Mouse (Mus musculus): ENCODE measurements around the gene Lrp4.

Gene Lrp4

GRCm38 (mm10) chr2:91457259-91457655, at the start of gene Lrp4:
Gene Lrp4 (plus strand): TSS chr2:91457511.
- peak; percentile 82 to 90 for DNase-seq

- no peak for DNase-seq
These were observed 49.3 kb upstream of the Lrp4 start for GRCm38 (mm10) chr2:91408031-91408430.

DNA sequence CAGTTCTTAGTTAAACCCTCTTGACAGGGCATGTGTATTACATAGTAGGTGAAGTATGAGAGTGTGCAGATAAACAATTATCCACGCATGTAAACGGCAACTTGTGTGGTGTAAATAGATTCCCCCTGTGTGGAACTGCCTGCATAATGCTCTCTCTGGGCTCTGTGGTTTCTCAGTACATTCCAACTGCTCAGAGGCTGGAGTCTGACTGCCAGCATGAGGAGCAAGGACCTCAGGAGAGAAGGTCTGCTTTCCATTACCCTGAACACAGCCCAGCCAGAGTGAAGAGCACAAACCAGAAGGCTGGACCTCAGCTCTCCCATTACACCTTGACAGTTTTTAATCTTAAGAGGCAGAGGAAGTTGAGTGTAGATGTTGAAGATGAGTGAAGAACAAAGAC, 45.8 kb upstream of the Lrp4 start:
- DNase-seq = no peak

DNA sequence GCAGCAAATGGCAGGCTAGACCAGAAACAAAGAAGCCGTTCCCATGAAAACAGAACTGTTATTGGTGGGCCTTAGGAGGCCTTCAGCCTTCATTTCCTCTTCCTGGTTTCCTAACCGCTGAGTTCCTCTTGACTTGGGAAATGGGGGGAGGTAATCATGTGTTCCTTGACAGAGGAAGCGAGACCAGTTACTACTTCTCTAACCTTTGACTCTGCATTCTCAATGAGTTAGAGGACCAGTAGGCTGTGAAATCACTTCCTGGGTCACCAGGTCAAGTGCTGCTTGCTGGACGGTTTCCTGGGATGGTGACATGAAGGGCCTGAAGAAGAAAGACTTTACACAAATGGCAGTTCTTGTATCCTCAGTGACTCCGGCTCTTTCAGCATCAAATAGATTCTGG, 45.0 kb upstream of the Lrp4 start:
- peak; percentile 64 to 65 for DNase-seq

DNA sequence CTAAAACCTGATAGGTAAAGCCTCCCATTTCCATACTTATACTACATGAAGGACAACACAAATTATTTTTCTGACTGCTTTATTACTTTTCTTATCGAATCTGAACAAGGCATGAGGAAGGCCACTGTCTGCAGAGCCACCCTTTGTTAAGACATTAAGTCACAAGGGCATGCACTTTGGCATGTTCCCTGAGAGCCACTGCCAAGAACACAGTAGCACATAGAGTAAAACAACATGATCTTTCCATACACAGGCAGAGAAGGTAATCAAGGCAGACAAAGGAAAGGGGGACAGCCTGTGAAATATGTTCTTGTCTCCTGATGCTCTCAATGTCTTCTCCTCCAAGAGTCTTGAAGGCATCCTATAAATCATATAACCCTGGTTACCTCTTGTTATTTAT, 43.5 kb upstream of the Lrp4 start:
- no peak for DNase-seq

DNA sequence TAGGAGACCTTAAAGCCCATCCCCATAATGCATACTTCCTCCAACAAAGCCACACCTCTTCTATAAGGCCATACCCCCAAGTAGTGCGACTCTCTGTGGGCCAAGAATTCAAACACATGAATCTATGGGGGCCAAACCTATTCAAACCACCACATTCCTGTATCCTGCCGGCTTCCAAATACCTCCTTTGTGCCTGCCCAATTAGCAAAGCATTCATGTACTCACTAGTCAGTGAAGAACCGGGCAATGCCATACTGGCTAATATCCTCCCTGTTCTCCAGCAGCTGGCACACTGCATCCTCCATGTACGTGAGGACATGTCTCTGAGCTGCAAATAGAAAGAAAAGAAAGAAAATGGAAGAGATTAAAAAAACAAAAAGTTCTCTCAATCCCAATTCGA, 35.7 kb upstream of the Lrp4 start:
- DNase-seq = no peak

GRCm38 (mm10) chr2:91424061-91424720, 33.1 kb upstream of the Lrp4 start:
- DNase-seq = no peak

DNA sequence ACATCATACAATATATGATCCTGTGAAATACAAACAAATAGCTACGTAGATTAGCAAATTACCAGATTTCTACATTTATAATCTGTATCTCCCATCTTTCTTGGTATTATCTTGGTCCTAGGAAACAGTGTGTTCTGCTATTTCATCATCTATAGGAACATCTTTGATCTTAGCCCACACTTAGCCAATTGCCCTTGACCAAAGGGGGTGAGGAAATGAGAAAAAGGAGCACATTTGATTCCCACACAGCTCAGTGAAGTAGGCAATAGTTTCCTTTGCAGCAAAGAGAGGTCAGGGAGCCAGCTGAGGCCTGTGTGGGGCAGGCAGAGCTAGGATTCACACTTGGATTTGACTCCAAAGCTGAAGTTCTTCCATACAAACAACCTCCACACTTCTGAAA, 31.0 kb upstream of the Lrp4 start:
- no peak for DNase-seq

DNA sequence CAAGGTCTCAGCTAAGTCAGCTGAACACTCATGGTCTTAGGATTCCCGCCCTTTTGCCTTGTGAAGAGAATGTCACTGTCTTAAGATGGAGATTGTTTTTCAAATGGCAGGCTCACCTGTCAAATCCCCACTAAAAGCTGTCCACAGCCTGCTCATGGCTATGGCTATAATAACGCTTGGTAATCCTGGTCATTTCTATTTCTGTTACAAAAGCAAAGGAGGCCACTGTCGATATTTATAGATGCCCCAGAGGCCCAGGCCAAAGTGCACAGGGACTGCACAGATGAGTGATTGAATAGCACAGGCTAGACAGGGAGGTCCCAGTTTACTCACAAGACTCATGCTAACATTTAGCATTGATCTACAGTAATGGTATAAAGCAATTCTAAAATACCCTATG, 28.2 kb upstream of the Lrp4 start:
- no peak for DNase-seq

DNA sequence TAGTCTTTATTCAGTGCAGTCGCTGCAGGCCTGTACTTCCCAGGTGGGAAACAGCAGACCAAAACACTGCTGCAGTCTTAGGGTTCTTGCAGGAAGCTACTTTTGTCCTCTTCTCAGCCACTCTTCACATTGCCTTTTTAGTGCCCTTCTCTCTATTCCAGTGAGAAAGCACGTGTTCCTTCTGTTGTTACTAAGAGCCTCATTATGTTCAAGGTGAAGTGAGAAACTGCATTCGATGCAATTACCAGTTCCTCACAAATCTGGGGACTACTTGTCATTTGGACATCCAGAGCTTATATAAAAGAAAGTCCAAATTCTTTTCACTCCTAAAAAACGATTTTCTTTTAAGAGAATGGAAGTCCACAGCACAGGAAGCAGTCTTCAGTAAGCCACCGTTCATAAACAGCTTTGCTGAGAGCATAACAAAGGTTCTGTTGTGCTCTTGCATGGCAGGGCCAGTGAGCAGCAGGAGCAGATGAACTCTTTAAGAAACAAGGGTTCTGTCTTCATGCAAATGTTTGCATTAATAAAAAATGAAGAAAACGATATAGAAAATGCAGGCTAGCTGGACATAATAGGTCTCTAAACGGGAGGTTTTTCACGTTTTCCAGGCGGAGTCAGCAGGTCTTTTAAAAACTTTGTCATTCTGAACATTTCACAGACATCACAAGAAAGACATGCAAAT, 27.3 kb upstream of the Lrp4 start:
- no peak for DNase-seq

GRCm38 (mm10) chr2:91430600-91430919, 26.8 kb upstream of the Lrp4 start:
- DNase-seq = no peak

DNA sequence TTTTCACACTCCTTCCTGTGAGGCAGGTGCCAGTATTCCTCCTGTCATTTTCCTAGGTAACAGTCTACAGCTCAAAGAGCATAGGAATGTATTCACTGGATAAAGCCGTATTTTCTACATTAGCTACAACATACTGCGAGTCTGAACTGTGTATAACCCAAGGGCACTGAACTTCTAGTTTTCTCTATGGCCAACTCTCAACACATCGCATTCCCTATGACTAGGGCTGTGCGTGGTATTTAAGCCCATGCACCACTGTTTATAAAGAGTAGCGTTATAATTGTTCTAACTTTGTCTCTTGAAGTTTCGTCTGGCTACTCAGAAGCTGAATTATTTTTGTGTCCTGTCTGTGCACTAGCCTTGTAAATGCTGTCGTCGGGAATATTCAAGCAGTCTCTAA, 20.6 kb upstream of the Lrp4 start:
- DNase-seq = no peak

DNA sequence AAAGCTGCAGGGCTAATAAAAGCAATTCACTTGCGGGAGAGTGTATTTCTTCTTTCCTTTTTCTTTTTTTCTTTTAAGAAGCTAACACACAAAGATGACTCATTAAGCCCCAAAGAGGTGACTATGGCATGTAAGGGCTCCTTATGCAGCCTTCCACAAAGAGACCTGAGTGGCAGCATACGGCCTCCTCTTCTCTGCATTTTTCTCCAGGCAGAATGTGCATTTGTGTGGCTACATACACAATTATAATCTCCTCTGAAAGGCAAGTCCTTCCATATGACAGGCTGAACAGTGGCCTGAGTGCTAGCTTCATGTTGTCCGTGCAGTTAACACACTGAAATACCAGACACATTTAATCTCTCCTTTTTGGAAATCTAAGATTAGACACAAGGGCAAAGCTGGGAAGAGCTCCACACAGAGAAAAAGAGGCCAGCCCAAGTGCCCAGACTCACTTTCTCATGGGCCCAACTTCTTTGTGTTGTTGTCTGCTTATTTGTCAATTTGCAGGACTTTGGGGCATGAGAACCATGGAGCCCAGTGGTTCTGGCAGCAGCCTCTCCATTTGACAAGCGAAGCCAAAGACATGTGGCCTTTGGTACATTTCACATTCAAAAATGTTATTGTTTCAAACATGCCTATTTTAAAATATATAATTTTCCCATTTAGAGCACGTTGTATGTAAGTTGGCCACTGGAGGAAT, 20.0 kb upstream of the Lrp4 start:
- DNase-seq = no peak

DNA sequence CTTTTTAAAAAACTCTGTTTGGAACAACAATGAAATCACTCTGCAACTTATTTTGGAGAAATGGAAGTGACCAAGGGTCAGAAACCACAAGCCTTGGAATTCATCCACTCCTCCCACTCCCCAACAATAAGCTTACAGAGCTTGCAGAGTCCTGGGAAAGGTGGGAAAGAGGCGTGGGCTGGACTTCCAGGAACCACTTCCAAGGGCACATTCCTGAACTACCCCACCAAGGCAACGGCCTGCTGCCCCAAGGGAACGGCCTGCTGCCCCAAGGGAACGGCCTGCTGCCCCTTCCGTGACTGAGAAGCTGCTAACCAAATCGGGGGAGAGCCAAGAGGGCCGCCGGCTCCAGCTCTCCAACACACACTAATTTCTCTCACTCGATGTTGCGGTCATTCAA, 18.0 kb upstream of the Lrp4 start:
- DNase-seq = no peak

- no peak for DNase-seq
These were observed 17.4 kb upstream of the Lrp4 start for GRCm38 (mm10) chr2:91439876-91440275.

- no peak for DNase-seq
These were observed 16.6 kb upstream of the Lrp4 start for GRCm38 (mm10) chr2:91440686-91441085.

DNA sequence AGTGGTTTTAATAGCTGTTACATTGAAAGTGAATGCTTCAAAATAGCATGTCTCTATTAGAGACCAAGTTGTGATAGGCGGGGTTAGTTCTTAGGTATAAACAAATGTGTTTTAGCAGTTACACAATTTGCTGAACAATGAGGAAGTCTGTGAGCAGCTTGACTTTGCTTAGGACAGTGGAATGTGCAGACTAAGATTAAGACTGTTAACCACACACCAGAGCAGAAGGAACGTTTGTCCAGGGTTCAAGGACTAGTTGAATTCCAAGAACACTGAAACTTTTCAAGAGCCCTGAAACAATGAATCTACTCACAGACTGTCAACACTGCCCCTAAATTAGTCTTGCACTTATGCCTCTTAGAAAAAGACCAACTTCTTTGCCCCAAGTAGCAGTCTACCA, 15.6 kb upstream of the Lrp4 start:
- no peak for DNase-seq

- no peak for DNase-seq
These were observed 15.1 kb upstream of the Lrp4 start for GRCm38 (mm10) chr2:91442241-91442640.

- peak; percentile 90 to 91 for DNase-seq
These were observed 12.9 kb upstream of the Lrp4 start, which contains the start of gene 1110051M20Rik for GRCm38 (mm10) chr2:91444286-91444892. Gene 1110051M20Rik (minus strand): TSS chr2:91444704.

DNA sequence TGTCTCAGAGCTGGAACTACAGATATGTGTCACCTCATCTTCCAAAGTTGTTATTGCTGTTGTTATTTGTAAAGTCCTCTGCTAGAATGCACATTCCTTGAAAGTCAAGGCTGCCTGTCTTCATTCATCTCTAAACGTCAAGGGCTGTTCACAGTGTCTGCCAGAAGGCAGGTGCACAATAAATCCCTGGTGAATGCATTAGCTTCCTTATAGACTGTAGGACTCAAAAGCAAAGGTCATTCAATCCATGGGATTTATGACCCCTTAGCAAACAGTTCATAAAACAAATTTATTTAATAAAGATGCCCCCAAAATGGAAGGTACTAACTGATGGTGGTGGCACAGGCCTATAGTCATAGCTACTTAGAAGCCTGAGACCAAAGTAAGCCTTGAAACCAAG, 7.6 kb upstream of the Lrp4 start:
- DNase-seq = no peak

GRCm38 (mm10) chr2:91450316-91450715, 7.0 kb upstream of the Lrp4 start:
- no peak for DNase-seq

DNA sequence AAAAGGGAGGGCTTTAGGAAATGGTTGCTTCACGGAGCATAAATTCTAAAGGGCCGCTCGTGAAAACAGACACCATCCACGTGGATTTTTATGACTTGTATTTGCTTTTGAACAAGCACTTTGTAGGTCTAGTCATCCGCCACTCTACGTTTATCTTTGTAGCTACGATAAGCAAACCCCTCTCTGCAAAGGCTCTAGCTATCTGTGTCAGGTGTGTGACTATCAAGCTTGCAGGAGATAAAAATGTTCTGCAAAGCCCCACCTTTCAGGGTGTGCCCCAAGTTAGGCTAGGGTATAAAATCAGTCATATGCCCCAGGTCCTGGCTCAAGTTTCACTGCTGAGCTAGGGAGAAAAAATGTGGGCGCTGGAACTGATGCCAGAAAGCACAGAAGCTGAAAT, 4.7 kb upstream of the Lrp4 start:
- DNase-seq = no peak

DNA sequence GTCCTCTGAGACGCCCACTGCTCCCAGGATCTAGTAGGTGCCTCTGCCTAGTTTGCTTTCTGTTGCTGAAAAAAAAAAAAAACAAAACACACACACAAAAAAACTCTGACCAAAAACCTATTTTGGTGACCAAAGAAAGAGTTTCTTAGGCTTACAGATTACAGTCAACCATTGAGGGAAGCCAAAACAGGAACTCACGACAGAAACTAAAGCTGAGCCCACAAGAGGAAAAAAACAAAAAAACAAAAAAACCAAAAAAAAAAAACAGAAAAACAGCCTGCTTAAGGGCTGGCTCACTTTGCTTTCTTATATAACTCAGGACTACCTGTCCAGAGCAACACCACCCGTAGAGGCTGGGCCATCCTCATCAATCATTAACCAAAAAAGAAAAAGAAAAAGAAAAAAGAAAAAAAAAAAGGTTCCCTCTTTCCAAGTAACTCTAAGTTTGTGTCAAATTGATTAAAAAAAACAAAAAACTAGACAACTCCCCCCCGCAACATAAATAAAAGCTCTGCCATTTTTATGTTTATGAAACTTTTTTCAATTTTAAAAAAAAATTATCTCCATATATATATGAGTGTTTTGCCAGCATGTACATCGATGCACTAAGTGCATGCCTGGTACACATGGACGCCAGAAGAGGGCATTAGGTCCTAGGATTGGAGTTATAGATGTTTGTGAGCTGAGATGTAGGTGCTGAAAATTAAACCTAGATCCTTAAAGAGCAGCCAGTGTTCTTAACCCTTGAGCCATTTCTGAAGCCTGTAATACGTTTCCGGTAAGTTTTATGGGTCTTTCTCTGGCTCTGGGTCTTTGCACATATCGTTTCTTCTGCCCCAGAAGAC, 3.9 kb upstream of the Lrp4 start:
- no peak for DNase-seq
